Mouse (Mus musculus): ENCODE measurements at regions not wholly inside any gene's neighbourhood (a gene's known extent, or its start where the extent isn't known, plus 50 kb on each side); places are given as distances from the start of the nearest gene placed in this dataset.

- H3K9me3 ChIP-seq (ENCODE audit: control insufficient read depth, low read length) = no peaks in the 10 kb centered on the region
- WGBS = 68% methylated on average over 3 of the region's 3 CpGs
- H3K4me3 ChIP-seq (ENCODE audit: low read length) = no peak overlapping the region
- ATAC-seq (ENCODE audit: low FRiP score, low TSS enrichment) = peak; percentile 55; the same call in 1 of the 2 replicates
- no peaks in the 10 kb centered on the region for H3K27me3 ChIP-seq (ENCODE audit: control insufficient read depth, insufficient read depth, low read length)
- H3K27ac ChIP-seq (ENCODE audit: low read depth, low read length) = no peak overlapping the region
- no peaks in the 10 kb centered on the region for H3K4me1 ChIP-seq (ENCODE audit: control insufficient read depth, insufficient read depth, low read length)
- no peaks in the 10 kb centered on the region for H3K36me3 ChIP-seq (ENCODE audit: control insufficient read depth, insufficient read depth, low read length)
- H3K9ac ChIP-seq (ENCODE audit: low read depth, low read length) = no peak overlapping the region
- no peak overlapping the region for H3K4me2 ChIP-seq (replicated peaks; ENCODE audit: low read depth, low read length)
These were observed 175.7 kb downstream of the Fat4 start for GRCm38 (mm10) chr3:39062415-39062814.

- Histone ChIP-seq H3K4me1 (ENCODE audit: control insufficient read depth, insufficient read depth, low read length) (no peaks in the 10 kb centered on the region), H3K4me3 (ENCODE audit: low read length) (no peak overlapping the region), H3K27ac (ENCODE audit: low read depth, low read length) (no peak overlapping the region), H3K9ac (ENCODE audit: low read depth, low read length) (no peak overlapping the region), H3K4me2 (replicated peaks; ENCODE audit: low read depth, low read length) (no peak overlapping the region), H3K36me3 (ENCODE audit: control insufficient read depth, insufficient read depth, low read length) (no peaks in the 10 kb centered on the region), H3K9me3 (ENCODE audit: control insufficient read depth, low read length) (no peaks in the 10 kb centered on the region), H3K27me3 (ENCODE audit: control insufficient read depth, insufficient read depth, low read length) (no peaks in the 10 kb centered on the region)
- no peak for ATAC-seq (ENCODE audit: low FRiP score, low TSS enrichment)
- 32% methylated on average over 6 of the region's 6 CpGs for WGBS
These were observed 178.7 kb downstream of the Fat4 start for GRCm38 (mm10) chr3:39065457-39065856.

- no peak overlapping the region for H3K4me3 ChIP-seq (ENCODE audit: low read length)
- H3K9me3 ChIP-seq (ENCODE audit: control insufficient read depth, low read length) = no peaks in the 10 kb centered on the region
- H3K4me2 ChIP-seq (replicated peaks; ENCODE audit: low read depth, low read length) = no peak overlapping the region
- no peaks in the 10 kb centered on the region for H3K27me3 ChIP-seq (ENCODE audit: control insufficient read depth, insufficient read depth, low read length)
- H3K4me1 ChIP-seq (ENCODE audit: control insufficient read depth, insufficient read depth, low read length) = no peaks in the 10 kb centered on the region
- no peak overlapping the region for H3K9ac ChIP-seq (ENCODE audit: low read depth, low read length)
- no peaks in the 10 kb centered on the region for H3K36me3 ChIP-seq (ENCODE audit: control insufficient read depth, insufficient read depth, low read length)
- H3K27ac ChIP-seq (ENCODE audit: low read depth, low read length) = no peak overlapping the region
- no peak for ATAC-seq (ENCODE audit: low FRiP score, low TSS enrichment)
These were observed 182.3 kb downstream of the Fat4 start for GRCm38 (mm10) chr3:39069011-39069410.

- Histone ChIP-seq H3K4me3 (ENCODE audit: low read length) (no peak overlapping the region), H3K9me3 (ENCODE audit: control insufficient read depth, low read length) (no peaks in the 10 kb centered on the region), H3K27me3 (ENCODE audit: control insufficient read depth, insufficient read depth, low read length) (no peaks in the 10 kb centered on the region), H3K4me2 (replicated peaks; ENCODE audit: low read depth, low read length) (no peak overlapping the region), H3K27ac (ENCODE audit: low read depth, low read length) (no peak overlapping the region), H3K9ac (ENCODE audit: low read depth, low read length) (no peak overlapping the region), H3K36me3 (ENCODE audit: control insufficient read depth, insufficient read depth, low read length) (no peaks in the 10 kb centered on the region), H3K4me1 (ENCODE audit: control insufficient read depth, insufficient read depth, low read length) (no peaks in the 10 kb centered on the region)
- 69% methylated on average over 4 of the region's 4 CpGs for WGBS
- ATAC-seq (ENCODE audit: low FRiP score, low TSS enrichment) = no peak
These were observed 196.0 kb downstream of the Fat4 start for GRCm38 (mm10) chr3:39082678-39083270.

- no peak for ATAC-seq (ENCODE audit: low FRiP score, low TSS enrichment)
- no peaks in the 10 kb centered on the region for H3K9me3 ChIP-seq (ENCODE audit: control insufficient read depth, low read length)
- H3K4me1 ChIP-seq (ENCODE audit: control insufficient read depth, insufficient read depth, low read length) = no peaks in the 10 kb centered on the region
- no peak overlapping the region for H3K4me2 ChIP-seq (replicated peaks; ENCODE audit: low read depth, low read length)
- no peak overlapping the region for H3K4me3 ChIP-seq (ENCODE audit: low read length)
- H3K27ac ChIP-seq (ENCODE audit: low read depth, low read length) = no peak overlapping the region
- no peaks in the 10 kb centered on the region for H3K36me3 ChIP-seq (ENCODE audit: control insufficient read depth, insufficient read depth, low read length)
- no peaks in the 10 kb centered on the region for H3K27me3 ChIP-seq (ENCODE audit: control insufficient read depth, insufficient read depth, low read length)
- H3K9ac ChIP-seq (ENCODE audit: low read depth, low read length) = no peak overlapping the region
- WGBS = 86% methylated on average over 4 of the region's 4 CpGs
These were observed 202.2 kb downstream of the Fat4 start for GRCm38 (mm10) chr3:39088948-39089347.

- no peak overlapping the region for H3K4me3 ChIP-seq (ENCODE audit: low read length)
- WGBS = 74% methylated on average over 3 of the region's 3 CpGs
- no peak overlapping the region for H3K9ac ChIP-seq (ENCODE audit: low read depth, low read length)
- no peaks in the 10 kb centered on the region for H3K27me3 ChIP-seq (ENCODE audit: control insufficient read depth, insufficient read depth, low read length)
- ATAC-seq (ENCODE audit: low FRiP score, low TSS enrichment) = no peak
- no peaks in the 10 kb centered on the region for H3K36me3 ChIP-seq (ENCODE audit: control insufficient read depth, insufficient read depth, low read length)
- H3K9me3 ChIP-seq (ENCODE audit: control insufficient read depth, low read length) = no peaks in the 10 kb centered on the region
- H3K4me2 ChIP-seq (replicated peaks; ENCODE audit: low read depth, low read length) = no peak overlapping the region
- H3K4me1 ChIP-seq (ENCODE audit: control insufficient read depth, insufficient read depth, low read length) = no peaks in the 10 kb centered on the region
- H3K27ac ChIP-seq (ENCODE audit: low read depth, low read length) = no peak overlapping the region
These were observed 215.6 kb downstream of the Fat4 start for GRCm38 (mm10) chr3:39102324-39102723.

- ATAC-seq (ENCODE audit: low FRiP score, low TSS enrichment) = no peak
- no peak overlapping the region for H3K27ac ChIP-seq (ENCODE audit: low read depth, low read length)
- H3K4me3 ChIP-seq (ENCODE audit: low read length) = no peak overlapping the region
- H3K4me1 ChIP-seq (ENCODE audit: control insufficient read depth, insufficient read depth, low read length) = no peaks in the 10 kb centered on the region
- 86% methylated on average over 5 of the region's 5 CpGs for WGBS
- H3K27me3 ChIP-seq (ENCODE audit: control insufficient read depth, insufficient read depth, low read length) = no peaks in the 10 kb centered on the region
- H3K4me2 ChIP-seq (replicated peaks; ENCODE audit: low read depth, low read length) = no peak overlapping the region
- H3K9ac ChIP-seq (ENCODE audit: low read depth, low read length) = no peak overlapping the region
- no peaks in the 10 kb centered on the region for H3K9me3 ChIP-seq (ENCODE audit: control insufficient read depth, low read length)
- no peaks in the 10 kb centered on the region for H3K36me3 ChIP-seq (ENCODE audit: control insufficient read depth, insufficient read depth, low read length)
These were observed 223.1 kb downstream of the Fat4 start for GRCm38 (mm10) chr3:39109756-39110392.

- Histone ChIP-seq H3K4me3 (ENCODE audit: low read length) (no peak overlapping the region), H3K4me2 (replicated peaks; ENCODE audit: low read depth, low read length) (no peak overlapping the region), H3K27me3 (ENCODE audit: control insufficient read depth, insufficient read depth, low read length) (no peaks in the 10 kb centered on the region), H3K27ac (ENCODE audit: low read depth, low read length) (no peak overlapping the region), H3K9me3 (ENCODE audit: control insufficient read depth, low read length) (peaks cover 5% of the 10 kb centered on the region; the same call in 1 of the 2 replicates), H3K4me1 (ENCODE audit: control insufficient read depth, insufficient read depth, low read length) (no peaks in the 10 kb centered on the region), H3K9ac (ENCODE audit: low read depth, low read length) (no peak overlapping the region), H3K36me3 (ENCODE audit: control insufficient read depth, insufficient read depth, low read length) (no peaks in the 10 kb centered on the region)
- ATAC-seq (ENCODE audit: low FRiP score, low TSS enrichment) = no peak
- WGBS = 76% methylated on average over 3 of the region's 3 CpGs
These were observed 227.3 kb downstream of the Fat4 start for GRCm38 (mm10) chr3:39114056-39114455.

- ATAC-seq (ENCODE audit: low FRiP score, low TSS enrichment) = no peak
- Histone ChIP-seq H3K4me2 (replicated peaks; ENCODE audit: low read depth, low read length) (no peak overlapping the region), H3K27me3 (ENCODE audit: control insufficient read depth, insufficient read depth, low read length) (no peaks in the 10 kb centered on the region), H3K27ac (ENCODE audit: low read depth, low read length) (no peak overlapping the region), H3K4me3 (ENCODE audit: low read length) (no peak overlapping the region), H3K36me3 (ENCODE audit: control insufficient read depth, insufficient read depth, low read length) (no peaks in the 10 kb centered on the region), H3K9me3 (ENCODE audit: control insufficient read depth, low read length) (peaks cover 5% of the 10 kb centered on the region; the same call in 1 of the 2 replicates), H3K9ac (ENCODE audit: low read depth, low read length) (no peak overlapping the region), H3K4me1 (ENCODE audit: control insufficient read depth, insufficient read depth, low read length) (no peaks in the 10 kb centered on the region)
- WGBS = 69% methylated on average over 3 of the region's 3 CpGs
These were observed 228.1 kb downstream of the Fat4 start for GRCm38 (mm10) chr3:39114826-39115225.
